In the genomic region with DNA sequence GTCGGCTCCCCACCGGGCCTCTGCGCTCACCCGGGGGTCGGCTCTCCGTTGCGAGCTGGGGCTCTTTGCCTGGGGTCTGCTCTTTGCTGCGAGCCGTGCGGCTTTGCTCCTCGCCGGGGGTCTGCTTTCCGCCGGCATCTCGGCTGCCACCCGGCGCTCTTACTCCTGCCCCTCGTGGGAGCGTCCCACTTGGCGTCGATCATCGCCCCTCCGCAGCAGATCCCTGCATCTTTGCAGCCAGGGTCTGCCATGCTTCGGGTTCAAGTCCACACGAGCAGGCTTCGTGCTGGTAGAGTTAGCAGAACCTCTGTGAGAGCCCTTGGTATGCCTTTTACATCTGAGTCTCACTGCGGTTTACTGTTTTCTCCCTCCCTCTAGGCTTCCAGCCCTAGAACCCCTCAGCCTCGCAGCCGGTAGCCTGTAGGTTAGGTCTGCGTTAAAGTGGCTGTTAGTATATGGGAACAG, we compare ENCODE assay signal across 8 mouse cellular contexts. TPM values are rescaled to one million over a fixed set of nuclear protein-coding genes. Genes with fewer than 3 reads are reported as not detected.
DNase-seq lines count a peak whose midpoint lies in the region; ATAC-seq and TF ChIP-seq lines count a peak whose summit lies in the region.

No protein-coding gene starts in this region.

- peaks cover 4% of the 10 kb centered on the region; the same call in 1 of the 2 replicates for H3K79me2 ChIP-seq in liver, adult 2 months (ENCODE audit: control insufficient read depth, insufficient read depth, low read length)

- H3K36me3 ChIP-seq in forebrain, postnatal 0 days (ENCODE audit: insufficient read depth) = peaks cover 26% of the 10 kb centered on the region
- peaks cover 7% of the 10 kb centered on the region; the same call in 1 of the 2 replicates for H3K36me3 ChIP-seq in liver, adult 2 months (ENCODE audit: control insufficient read depth, insufficient read depth, low read length)
- peaks cover 17% of the 10 kb centered on the region for H3K36me3 ChIP-seq in small intestine, adult 2 months (ENCODE audit: control insufficient read depth, insufficient read depth, low read length)

- H3K9ac ChIP-seq in forebrain, postnatal 0 days = peak overlapping the region; percentile 95
- H3K9ac ChIP-seq in liver, adult 2 months (ENCODE audit: low read depth, low read length) = peak overlapping the region; percentile 96

- no peak for TF ChIP-seq CTCF in forebrain, postnatal 0 days (IDR thresholded peaks at IDR 0.05; ENCODE audit: low read depth)
- TF ChIP-seq CTCF in liver, adult 2 months (IDR thresholded peaks at IDR 0.05; ENCODE audit: low read depth, low read length) = no peak
- TF ChIP-seq CTCF in small intestine, adult 2 months (IDR thresholded peaks at IDR 0.05; ENCODE audit: extremely low read depth, insufficient read length, insufficient replicate concordance, low read depth, low read length) = no peak

- 2% methylated on average over 30 of the region's 30 CpGs for WGBS in forebrain, postnatal 0 days
- under 1% methylated on average over 30 of the region's 30 CpGs for WGBS in liver, adult 2 months
- under 1% methylated on average over 29 of the region's 30 CpGs for WGBS in small intestine, adult 2 months

- no peaks in the 10 kb centered on the region for H3K27me3 ChIP-seq in forebrain, postnatal 0 days (ENCODE audit: insufficient read depth, low read length)
- no peaks in the 10 kb centered on the region for H3K27me3 ChIP-seq in liver, adult 2 months (ENCODE audit: control insufficient read depth, insufficient read depth, low read length)
- H3K27me3 ChIP-seq in small intestine, adult 2 months (ENCODE audit: control insufficient read depth, insufficient read depth, low read length) = no peaks in the 10 kb centered on the region

- peak; percentile 20 for DNase-seq in adrenal gland, postnatal 10 days
- DNase-seq in adrenal gland, adult 2 months = no peak
- DNase-seq in spleen, adult 12 weeks (ENCODE audit: low spot score) = peak; percentile 12
- DNase-seq in spleen, postnatal 4 days (ENCODE audit: low spot score in 2 of 2) = no peak
- DNase-seq in forebrain, postnatal 0 days = peak; percentile 67
- DNase-seq in liver, adult 2 months (ENCODE audit: extremely low read depth, low read depth, low spot score) = no peak
- no peak for DNase-seq in layer of hippocampus, adult 9-11 months

- peak; percentile 79 for ATAC-seq in forebrain, postnatal 0 days

- peak overlapping the region; percentile 88 for H3K4me3 ChIP-seq in forebrain, postnatal 0 days (ENCODE audit: low read depth, low read length)
- H3K4me3 ChIP-seq in liver, adult 2 months (ENCODE audit: insufficient read depth, low read depth, low read length) = peak overlapping the region; percentile 78
- peak overlapping the region; percentile 99 for H3K4me3 ChIP-seq in small intestine, adult 2 months (ENCODE audit: low read depth, low read length)

- 0 out of 2 replicates have a peak, but pooled peaks cover 3% of the 10 kb centered on the region for H3K4me1 ChIP-seq in forebrain, postnatal 0 days (ENCODE audit: insufficient read depth)
- peaks cover 9% of the 10 kb centered on the region; the same call in 1 of the 2 replicates for H3K4me1 ChIP-seq in liver, adult 2 months (ENCODE audit: control insufficient read depth, insufficient read depth, low read length)
- peaks cover 3% of the 10 kb centered on the region; the same call in 1 of the 2 replicates for H3K4me1 ChIP-seq in small intestine, adult 2 months (ENCODE audit: control insufficient read depth, insufficient read depth, insufficient read length, low read length)

- H3K9me3 ChIP-seq in forebrain, postnatal 0 days (ENCODE audit: low read length) = no peaks in the 10 kb centered on the region

- peak overlapping the region; percentile 91 for H3K27ac ChIP-seq in forebrain, postnatal 0 days (ENCODE audit: low read depth, low read length)
- H3K27ac ChIP-seq in liver, adult 2 months (replicated peaks; ENCODE audit: insufficient read depth, low read depth, low read length) = no peak overlapping the region
- H3K27ac ChIP-seq in small intestine, adult 2 months (ENCODE audit: insufficient read depth, low read depth, low read length) = peak overlapping the region; percentile 1

- TF ChIP-seq POLR2A in liver, adult 2 months (IDR thresholded peaks at IDR 0.05; ENCODE audit: extremely low read depth, insufficient read depth, low read length) = no peak
- no peak for TF ChIP-seq POLR2A in small intestine, adult 2 months (IDR thresholded peaks at IDR 0.05; ENCODE audit: low read depth, low read length)

- peak overlapping the region; percentile 75 for H3K4me2 ChIP-seq in forebrain, postnatal 0 days (ENCODE audit: low read depth)

RNA-seq across cellular contexts. Expression of a gene that starts 0.4 kb away (rescaled TPM):
- total RNA-seq in adrenal gland, postnatal 10 days (2021) = 10 to 100 TPM; 31.2 to 32.2 TPM
- total RNA-seq in adrenal gland, adult 2 months (2021) = 10 to 100 TPM; 47.8 to 63.4 TPM
- polyA plus RNA-seq in adrenal gland, adult 2 months (2012; rRNA removed) = 29.4 and 29.7 TPM in 2 replicates
- total RNA-seq in forebrain, postnatal 0 days (2014; rRNA removed) = 45.9 and 48.3 TPM in 2 replicates
- polyA plus RNA-seq in forebrain, postnatal 0 days (2015; fragmentation: Nextera tagmentation; extraction: Ambion mirVana) = 65.0 and 69.3 TPM in 2 replicates
- 46.4 and 58.8 TPM in 2 replicates for total RNA-seq in liver, adult 2 months (2014; rRNA removed)
- polyA plus RNA-seq in liver, adult 2 months (2012; rRNA removed) = 41.1 and 43.2 TPM in 2 replicates
- 12.6 and 20.7 TPM in 2 replicates for polyA plus RNA-seq in small intestine, adult 2 months (2012; rRNA removed)

RNA-seq across cellular contexts. Expression of a gene that starts 0.9 kb away (rescaled TPM):
- total RNA-seq in adrenal gland, postnatal 10 days (2021) = 10 to 100 TPM; 27.9 to 28.0 TPM
- total RNA-seq in adrenal gland, adult 2 months (2021) = 10 to 100 TPM; 27.1 to 27.8 TPM
- 17.6 and 26.8 TPM in 2 replicates for polyA plus RNA-seq in adrenal gland, adult 2 months (2012; rRNA removed)
- total RNA-seq in forebrain, postnatal 0 days (2014; rRNA removed) = 71.1 and 74.2 TPM in 2 replicates
- polyA plus RNA-seq in forebrain, postnatal 0 days (2015; fragmentation: Nextera tagmentation; extraction: Ambion mirVana) = 41.4 and 53.7 TPM in 2 replicates
- 16.0 and 16.2 TPM in 2 replicates for total RNA-seq in liver, adult 2 months (2014; rRNA removed)
- 14.7 and 16.3 TPM in 2 replicates for polyA plus RNA-seq in liver, adult 2 months (2012; rRNA removed)
- 13.2 and 17.6 TPM in 2 replicates for polyA plus RNA-seq in small intestine, adult 2 months (2012; rRNA removed)

RNA-seq across cellular contexts. Expression of a gene that starts 7.7 kb away (rescaled TPM):
- 1 to 10 TPM; 4.6 to 7.8 TPM for total RNA-seq in adrenal gland, postnatal 10 days (2021)
- 1 to 10 TPM; 5.7 to 5.8 TPM for total RNA-seq in adrenal gland, adult 2 months (2021)
- polyA plus RNA-seq in adrenal gland, adult 2 months (2012; rRNA removed) = 2.1 and 2.7 TPM in 2 replicates
- total RNA-seq in forebrain, postnatal 0 days (2014; rRNA removed) = 9.6 and 19.1 TPM in 2 replicates
- polyA plus RNA-seq in forebrain, postnatal 0 days (2015; fragmentation: Nextera tagmentation; extraction: Ambion mirVana) = 9.3 and 10.4 TPM in 2 replicates
- 4.2 and 4.7 TPM in 2 replicates for total RNA-seq in liver, adult 2 months (2014; rRNA removed)
- polyA plus RNA-seq in liver, adult 2 months (2012; rRNA removed) = 2.5 and 2.6 TPM in 2 replicates
- polyA plus RNA-seq in small intestine, adult 2 months (2012; rRNA removed) = 2.4 and 2.6 TPM in 2 replicates

RNA-seq across cellular contexts. Expression of a gene that starts 23.5 kb away (rescaled TPM):
- 10 to 100 TPM in 1 of 2 experiments, 1 to 10 TPM in 1; 5.1 to 13.5 TPM for total RNA-seq in adrenal gland, postnatal 10 days (2021)
- total RNA-seq in adrenal gland, adult 2 months (2021) = 1 to 10 TPM; 1.2 to 3.6 TPM
- 9.2 and 10.2 TPM in 2 replicates for polyA plus RNA-seq in adrenal gland, adult 2 months (2012; rRNA removed)
- total RNA-seq in forebrain, postnatal 0 days (2014; rRNA removed) = 0.23 and 0.52 TPM in 2 replicates
- 0.98 and 2.2 TPM in 2 replicates for polyA plus RNA-seq in forebrain, postnatal 0 days (2015; fragmentation: Nextera tagmentation; extraction: Ambion mirVana)
- total RNA-seq in liver, adult 2 months (2014; rRNA removed) = 0.55 TPM in 1 of 2 replicates, not detected in the other
- 0.88 and 1.1 TPM in 2 replicates for polyA plus RNA-seq in liver, adult 2 months (2012; rRNA removed)
- polyA plus RNA-seq in small intestine, adult 2 months (2012; rRNA removed) = 3.5 and 7.6 TPM in 2 replicates

RNA-seq across cellular contexts. Expression of a gene that starts 24.6 kb away (rescaled TPM):
- 100 to 1,000 TPM in 1 of 2 experiments, 10 to 100 TPM in 1; 55.3 to 197 TPM for total RNA-seq in adrenal gland, postnatal 10 days (2021)
- total RNA-seq in adrenal gland, adult 2 months (2021) = 10 to 100 TPM; 28.6 to 46.1 TPM
- 67.3 and 78.0 TPM in 2 replicates for polyA plus RNA-seq in adrenal gland, adult 2 months (2012; rRNA removed)
- 8.8 and 11.5 TPM in 2 replicates for total RNA-seq in forebrain, postnatal 0 days (2014; rRNA removed)
- 29.9 and 31.2 TPM in 2 replicates for polyA plus RNA-seq in forebrain, postnatal 0 days (2015; fragmentation: Nextera tagmentation; extraction: Ambion mirVana)
- 1.3 and 2.4 TPM in 2 replicates for total RNA-seq in liver, adult 2 months (2014; rRNA removed)
- polyA plus RNA-seq in liver, adult 2 months (2012; rRNA removed) = 5.5 and 6.6 TPM in 2 replicates
- 16.7 and 23.1 TPM in 2 replicates for polyA plus RNA-seq in small intestine, adult 2 months (2012; rRNA removed)

Comparison
In these comparisons a context has a peak if more than half of its experiments do, and no peak if none do; other contexts are left out.
1. DNase-seq: peak in adrenal gland, postnatal 10 days (single experiment), spleen, adult 12 weeks (single experiment) and forebrain, postnatal 0 days (single experiment); none in adrenal gland, adult 2 months (single experiment), spleen, postnatal 4 days (0 of 2), liver, adult 2 months (single experiment) and layer of hippocampus, adult 9-11 months (single experiment).
2. Peak in every context shown above with its lines, with median percentiles within 50 percentile points of each other: H3K4me3 ChIP-seq.